Mouse (Mus musculus): ENCODE data around the gene Zfp553.

The Zfp553 gene

DNA sequence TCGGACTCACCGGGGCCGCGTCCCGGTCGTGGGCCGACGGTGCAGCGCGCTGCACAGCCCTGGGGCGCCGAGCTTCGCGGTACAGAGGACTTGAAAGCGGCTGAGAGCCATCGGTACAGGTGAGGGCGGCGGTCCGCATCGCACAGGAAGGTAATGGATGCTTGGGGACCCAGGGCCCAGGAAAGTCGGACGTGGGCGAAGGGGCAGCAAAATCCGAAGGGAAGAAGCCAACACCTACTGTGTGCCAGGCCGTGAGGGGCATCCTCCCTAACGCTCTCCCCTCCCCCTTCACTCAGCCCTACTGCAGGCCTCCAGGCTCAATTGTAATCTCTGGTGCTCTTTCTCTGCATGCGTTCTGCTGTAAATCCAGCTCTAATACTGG is 498 bp downstream of the Zfp553 start:
- no peak for DNase-seq (ENCODE audit: low read depth)

GRCm38 (mm10) chr7:127233765-127234164 is 904 bp downstream of the Zfp553 start:
- peak; percentile 31 for DNase-seq (ENCODE audit: low read depth)

GRCm38 (mm10) chr7:127234777-127235176 is 1.9 kb downstream of the Zfp553 start:
- no peak for DNase-seq (ENCODE audit: low read depth)

DNA sequence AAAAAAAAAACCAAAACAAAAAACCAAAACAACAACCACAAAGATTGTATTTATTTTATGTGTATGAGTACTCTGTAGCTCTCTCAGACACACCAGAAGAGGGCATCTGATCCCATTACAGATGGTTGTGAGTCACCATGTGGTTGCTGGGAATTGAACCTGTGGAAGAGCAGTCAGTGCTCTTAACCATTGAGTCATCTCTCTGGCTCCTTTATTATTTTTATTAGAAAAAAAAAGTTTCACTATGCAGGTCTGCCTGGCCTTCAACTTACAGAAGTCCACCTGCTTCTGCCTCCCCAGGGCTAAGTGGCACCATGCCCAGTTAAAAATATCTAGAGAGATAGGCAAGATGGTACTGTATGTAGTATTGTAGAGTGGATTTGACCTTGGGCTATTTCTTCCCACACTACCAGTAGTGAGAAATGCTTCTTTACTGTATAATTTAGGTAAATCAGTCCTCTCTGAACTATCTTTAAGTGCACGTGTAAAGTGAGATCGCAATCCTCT is 10.6 kb downstream of the Zfp553 start:
- DNase-seq (ENCODE audit: low read depth): no peak

- peak; percentile 91 for DNase-seq (ENCODE audit: low read depth)
These were observed 11.2 kb downstream of the Zfp553 start, which contains the start of gene Zfp771 for GRCm38 (mm10) chr7:127243870-127244657. Zfp771 (plus strand) TSS chr7:127244274.

DNA sequence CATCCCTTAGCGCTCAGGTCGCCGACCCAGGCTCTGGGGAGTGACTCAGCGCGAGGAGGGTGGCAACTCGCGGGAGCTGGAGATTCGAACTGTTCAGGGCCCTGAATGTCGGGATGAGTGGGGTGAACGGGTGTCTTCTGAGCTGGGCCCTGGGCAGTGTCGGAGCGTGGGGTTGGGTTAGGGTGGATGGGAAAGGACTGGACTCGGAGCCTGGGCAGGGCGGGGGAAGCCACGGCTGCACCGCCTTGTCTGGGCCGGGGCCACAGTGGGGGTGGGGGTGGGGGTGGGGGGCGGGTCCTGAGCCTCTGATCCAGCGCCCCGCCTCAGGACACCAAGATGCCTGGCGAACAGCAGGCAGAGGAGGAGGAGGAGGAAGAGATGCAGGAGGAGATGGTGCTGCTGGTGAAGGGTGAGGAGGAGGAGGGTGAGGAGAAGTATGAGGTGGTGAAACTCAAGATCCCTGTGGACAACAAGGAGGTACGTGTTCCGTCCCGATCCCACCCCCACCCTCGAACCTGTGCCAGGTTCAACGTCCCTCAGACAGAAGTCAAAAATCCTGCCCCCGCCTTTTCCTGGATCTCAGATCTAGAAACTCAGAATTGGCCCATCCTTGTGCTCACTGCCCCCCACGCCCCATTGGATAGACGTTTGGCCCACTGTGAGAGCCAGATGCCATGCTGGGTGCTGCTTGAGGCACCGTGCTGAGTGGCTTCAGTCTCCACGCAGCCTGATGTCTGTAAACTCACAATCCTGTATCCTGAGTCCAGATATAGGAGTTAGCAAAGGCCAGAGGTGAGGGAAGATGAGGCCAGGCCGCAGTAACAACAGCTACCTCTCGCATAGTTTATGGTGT is 12.0 kb downstream of the Zfp553 start:
- DNase-seq (ENCODE audit: low read depth): no peak

DNA sequence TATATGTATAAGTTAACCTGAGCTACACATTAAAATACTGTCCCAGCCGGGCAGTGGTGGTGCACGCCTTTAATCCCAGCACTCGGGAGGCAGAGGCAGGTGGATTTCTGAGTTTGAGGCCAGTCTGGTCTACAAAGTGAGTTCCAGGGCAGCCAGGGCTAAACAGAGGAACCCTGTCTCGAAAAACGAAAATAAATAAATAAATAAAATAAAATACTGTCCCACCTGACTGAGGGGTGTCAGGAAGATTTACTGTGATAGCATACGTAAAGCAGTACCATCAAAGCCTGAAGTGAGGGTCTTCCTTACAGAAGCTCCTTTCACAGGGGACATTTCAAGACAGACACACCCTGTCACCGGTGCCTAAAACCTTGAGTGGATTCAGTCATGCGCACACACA is 17.6 kb downstream of the Zfp553 start:
- peak; percentile 39 for DNase-seq (ENCODE audit: low read depth)

DNA sequence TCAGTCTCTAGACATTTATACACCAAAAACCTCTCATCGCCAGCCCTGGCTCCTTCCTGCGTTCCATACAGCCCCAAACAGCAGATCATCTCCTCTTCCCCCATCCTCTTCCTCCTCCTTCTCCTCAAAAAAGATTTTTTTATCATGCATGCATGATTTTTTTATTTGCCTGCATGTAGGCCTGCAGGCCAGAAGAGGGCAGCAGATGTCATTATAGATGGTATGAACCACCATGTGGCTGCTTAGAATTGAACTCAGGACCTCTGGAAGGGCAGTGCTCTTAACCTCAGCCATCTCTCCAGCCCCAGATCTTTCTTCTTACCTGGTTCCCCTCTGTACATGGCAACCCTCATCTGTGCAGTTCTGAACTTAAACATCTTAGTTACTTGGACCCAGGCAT is 19.6 kb downstream of the Zfp553 start:
- peak; percentile 75 for DNase-seq (ENCODE audit: low read depth)

DNA sequence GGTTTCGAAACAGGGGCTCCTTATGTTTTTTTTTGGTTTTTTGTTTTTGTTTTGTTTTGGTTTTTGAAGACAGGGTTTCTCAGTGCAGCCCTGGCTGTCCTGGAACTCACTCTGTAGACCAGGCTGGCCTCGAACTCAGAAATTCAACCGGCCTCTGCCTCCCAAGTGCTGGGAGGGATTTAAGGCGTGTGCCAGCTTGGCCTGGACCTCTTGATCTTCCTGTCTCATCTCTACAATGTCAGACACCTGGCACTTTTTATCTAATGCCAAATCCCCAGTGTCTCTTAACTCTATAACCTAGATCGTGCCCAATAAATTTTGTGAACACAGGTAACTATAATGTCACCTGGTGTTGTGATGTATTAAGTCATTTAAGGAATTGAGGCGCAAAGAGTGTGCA is 20.5 kb downstream of the Zfp553 start:
- DNase-seq (ENCODE audit: low read depth): peak; percentile 44

- peak; percentile 99 for DNase-seq (ENCODE audit: low read depth)
These were observed 21.2 kb downstream of the Zfp553 start for GRCm38 (mm10) chr7:127253821-127254769.

- DNase-seq (ENCODE audit: low read depth): no peak
These were observed 22.1 kb downstream of the Zfp553 start for GRCm38 (mm10) chr7:127255008-127255407.

GRCm38 (mm10) chr7:127255965-127256364 is 23.1 kb downstream of the Zfp553 start:
- no peak for DNase-seq (ENCODE audit: low read depth)

DNA sequence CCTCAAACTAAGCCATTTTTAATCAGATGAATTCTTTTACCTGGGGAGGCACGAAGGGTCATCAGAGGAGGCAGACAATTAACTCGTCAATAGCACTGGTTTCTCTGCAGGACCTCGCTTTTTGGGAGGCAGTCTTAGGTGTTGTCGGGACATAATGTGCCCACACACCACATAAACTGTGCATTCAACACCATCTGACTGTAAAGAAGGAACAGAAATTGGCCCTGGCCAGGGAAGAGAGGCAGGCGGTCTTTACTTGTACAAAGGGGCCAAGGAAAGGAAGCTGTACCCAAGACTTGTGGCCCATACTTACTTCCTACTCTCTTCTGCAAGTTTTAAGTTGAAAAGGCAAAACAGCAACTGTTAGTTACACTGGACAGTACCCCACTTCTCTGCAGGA is 23.7 kb downstream of the Zfp553 start:
- no peak for DNase-seq (ENCODE audit: low read depth)

DNA sequence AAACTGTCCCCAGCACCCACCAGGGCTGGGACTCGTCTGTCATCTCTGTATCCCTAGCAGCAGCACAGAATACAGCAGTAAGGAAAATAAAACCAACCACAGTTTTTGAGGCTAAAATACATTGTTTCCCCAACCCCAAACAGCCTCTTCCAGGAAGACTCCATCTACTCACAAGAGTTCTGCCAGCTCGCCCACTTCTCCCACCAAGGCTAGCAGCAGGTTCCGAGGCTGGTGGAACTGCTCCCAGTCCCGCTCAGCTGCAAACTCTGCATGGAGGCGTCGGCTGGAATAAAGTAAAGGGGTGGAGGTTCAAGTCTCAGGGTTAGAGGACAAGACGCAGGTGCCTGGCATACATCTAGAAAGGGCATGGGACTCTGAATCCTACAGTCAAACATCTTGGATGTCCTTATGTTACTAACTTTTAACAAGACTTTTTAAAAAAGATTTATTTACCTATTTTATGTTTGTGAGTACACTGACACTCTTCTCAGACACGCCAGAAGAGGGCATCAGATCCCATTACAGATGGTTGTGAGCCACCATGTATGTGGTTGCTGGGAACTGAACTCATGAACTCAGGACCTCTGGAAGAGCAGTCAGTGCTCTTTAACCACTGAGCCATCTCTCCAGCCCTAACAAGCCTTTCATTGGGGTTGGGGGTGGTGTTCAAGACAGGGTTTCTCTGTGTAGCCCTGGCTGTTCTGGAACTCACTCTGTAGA is 26.5 kb downstream of the Zfp553 start:
- DNase-seq (ENCODE audit: low read depth): no peak

DNA sequence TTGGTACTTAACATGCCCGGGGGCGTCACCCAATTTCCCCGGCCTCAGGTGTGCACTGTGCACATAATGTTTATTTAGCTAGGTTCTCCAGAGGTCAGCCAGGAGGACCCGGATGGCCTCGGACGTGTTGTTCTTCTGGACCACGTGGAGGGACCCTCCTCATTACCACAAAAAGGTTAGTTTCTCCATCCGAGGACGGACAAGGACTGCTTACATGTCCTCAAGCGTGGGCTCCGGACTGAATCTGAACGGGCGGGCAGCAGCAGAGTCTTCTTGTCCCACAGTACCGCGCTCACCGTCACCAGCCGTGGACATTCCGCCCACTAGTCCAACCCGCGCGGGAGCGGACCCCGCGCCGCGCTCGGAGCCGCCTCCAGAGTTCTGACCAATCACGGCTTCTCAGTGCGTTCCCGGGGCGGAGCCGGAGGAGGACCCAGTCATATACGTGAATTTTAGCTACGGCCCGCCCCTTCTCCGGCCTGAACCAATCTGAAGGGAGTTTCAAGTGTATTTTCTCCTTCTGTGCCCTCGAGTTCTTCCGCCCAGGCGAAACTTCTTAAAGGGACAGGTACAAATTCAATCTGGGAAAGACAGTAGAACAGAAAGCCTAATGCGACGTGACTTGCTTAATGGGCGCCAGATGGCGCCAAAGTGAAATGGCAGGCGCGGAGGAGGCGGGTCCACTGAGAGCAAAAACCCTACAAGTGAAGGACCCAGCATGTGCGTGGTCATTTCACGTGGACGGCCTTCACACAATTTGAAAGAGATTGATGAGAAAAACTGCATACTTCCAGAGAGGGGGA is 27.6 kb downstream of the Zfp553 start, which contains the start of gene Dctpp1:
Gene Dctpp1, minus strand, starts transcription at position 401 of the 803 bp plus-strand sequence.
- peak; percentile 98 for DNase-seq (ENCODE audit: low read depth)

DNA sequence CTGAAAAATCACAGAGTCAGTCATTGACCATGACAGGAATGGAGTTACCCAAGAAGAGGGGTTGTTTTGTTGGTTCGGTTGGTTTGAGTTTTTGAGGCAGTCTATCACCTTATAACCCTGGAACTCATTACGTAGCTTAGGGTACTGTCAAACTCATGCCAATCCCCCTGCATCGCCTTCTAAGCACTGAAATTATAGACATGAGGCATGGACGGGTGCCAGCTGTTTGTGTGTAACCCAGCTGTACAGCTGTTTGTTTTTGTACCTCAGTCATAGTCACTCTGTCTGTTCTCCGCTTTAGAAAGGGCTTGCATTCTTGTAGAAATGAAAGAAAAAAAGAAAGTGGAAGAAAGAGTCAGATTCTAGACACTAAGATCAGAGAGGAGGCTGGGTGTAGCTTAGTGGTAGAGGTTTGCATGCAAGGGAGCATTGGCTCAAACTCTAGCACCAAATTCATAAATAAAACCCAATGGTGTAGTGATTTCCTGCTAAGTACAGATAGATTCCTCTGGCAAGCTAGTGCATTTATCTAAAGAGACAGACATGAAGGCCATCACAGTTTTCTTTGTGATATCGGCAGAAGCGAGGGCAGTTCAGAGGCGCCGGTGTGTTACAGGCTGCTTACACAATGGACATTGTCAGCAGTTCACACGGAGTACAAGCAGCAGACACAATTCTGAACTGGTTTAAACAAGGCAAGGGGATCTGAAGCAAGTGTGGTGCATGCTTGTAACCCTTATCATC is 29.5 kb downstream of the Zfp553 start:
- DNase-seq (ENCODE audit: low read depth): no peak

- DNase-seq (ENCODE audit: low read depth): no peak
These were observed 30.7 kb downstream of the Zfp553 start for GRCm38 (mm10) chr7:127263526-127263925.

GRCm38 (mm10) chr7:127270256-127270655 is 37.4 kb downstream of the Zfp553 start:
- DNase-seq (ENCODE audit: low read depth): no peak

DNA sequence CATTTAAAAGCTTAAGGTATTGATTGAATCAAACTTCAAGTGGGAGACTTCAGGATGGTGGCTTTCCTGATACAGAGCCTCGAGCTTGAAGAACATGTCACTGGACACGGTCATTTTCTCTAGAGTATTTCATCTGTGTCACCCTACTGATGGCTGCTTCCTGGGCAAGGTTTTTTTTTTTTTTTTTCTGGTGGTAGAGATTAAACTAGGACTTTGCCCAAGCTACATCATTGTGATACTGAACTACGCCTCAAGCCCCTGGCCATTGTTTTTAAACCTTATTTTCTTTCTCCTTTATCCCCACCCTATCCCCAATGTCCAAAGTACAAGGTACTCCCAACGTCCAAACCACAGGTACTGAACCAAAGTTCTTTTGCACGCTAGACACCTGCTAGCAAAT is 37.8 kb downstream of the Zfp553 start:
- DNase-seq (ENCODE audit: low read depth): no peak
